Mouse (Mus musculus) left cerebral cortex, postnatal 10 days (tissue): ENCODE results near the gene Alkbh2. TPM values are rescaled to one million over a fixed set of nuclear protein-coding genes. Genes with fewer than 3 reads are reported as not detected.

Source experiments
- DNase-seq, 2 experiments: peaks; one replicate each; pipeline ENCODE4 v3.0.0; 2021 to 2022; ENCODE audit warnings: low spot score in 2 of 2, mixed read lengths in 1 of 2; ENCODE audit errors: extremely low spot score in 1 of 2
- intact Hi-C: fragments of 180-260 bp; cut with DNase I; formaldehyde crosslinking; loops from one replicate; pipeline ENCODE4 v1.15.1; 2025
- total RNA-seq, 2 experiments: library from RNA; stranded (reverse); gene quantifications; 2 replicates each; pipeline ENCODE4 v1.2.3; 2021

The Alkbh2 gene
- 1 to 10 TPM; 5.1 to 6.2 TPM for total RNA-seq

GRCm38 (mm10) chr5:114127374-114128349 lies at the start of gene Alkbh2:
Alkbh2 (minus strand) TSS chr5:114128218.
- peak; percentile 44 to 86 for DNase-seq
- intact Hi-C loops, result loop anchor here (5.0 kb wide), 1 partner anchor 70 kb away; no protein-coding TSS in a partner anchor

GRCm38 (mm10) chr5:114176548-114177400 lies 48.8 kb upstream of the Alkbh2 start:
- intact Hi-C loops, result no loop called here
- no peak for DNase-seq

GRCm38 (mm10) chr5:114175596-114176171 lies 47.7 kb upstream of the Alkbh2 start:
- peak; percentile 51 to 97 for DNase-seq
- intact Hi-C loops, result no loop called here

- intact Hi-C loops, result no loop called here
- DNase-seq, result peak in 1 of 2 experiments; percentile 68
Observed at GRCm38 (mm10) chr5:114174639-114175038, 46.6 kb upstream of the Alkbh2 start.

GRCm38 (mm10) chr5:114173877-114174581 lies 46.0 kb upstream of the Alkbh2 start:
- DNase-seq, result no peak
- intact Hi-C loops, result no loop called here

- intact Hi-C loops, result no loop called here
- DNase-seq, result no peak
Observed at GRCm38 (mm10) chr5:114173458-114173857, 45.4 kb upstream of the Alkbh2 start.

GRCm38 (mm10) chr5:114172936-114173335 lies 44.9 kb upstream of the Alkbh2 start:
- intact Hi-C loops, result no loop called here
- DNase-seq, result no peak

GRCm38 (mm10) chr5:114170345-114170744 lies 42.3 kb upstream of the Alkbh2 start:
- intact Hi-C loops, result no loop called here
- no peak for DNase-seq

- intact Hi-C loops, result loop anchor here (10.0 kb wide), 1 partner anchor 142 kb away; no protein-coding TSS in a partner anchor
- DNase-seq, result peak in 1 of 2 experiments; percentile 27
Observed at GRCm38 (mm10) chr5:114163117-114163696, 35.2 kb upstream of the Alkbh2 start.

- intact Hi-C loops, result loop anchor here (10.0 kb wide), 1 partner anchor 143 kb away; no protein-coding TSS in a partner anchor
- no peak for DNase-seq
Observed at GRCm38 (mm10) chr5:114162106-114162815, 34.2 kb upstream of the Alkbh2 start.

- DNase-seq, result no peak
- intact Hi-C loops, result loop anchor here (10.0 kb wide), 1 partner anchor 143 kb away; no protein-coding TSS in a partner anchor
Observed at GRCm38 (mm10) chr5:114161424-114161823, 33.4 kb upstream of the Alkbh2 start.

- intact Hi-C loops, result no loop called here
- DNase-seq, result no peak
Observed at GRCm38 (mm10) chr5:114157236-114157635, 29.2 kb upstream of the Alkbh2 start.

- intact Hi-C loops, result no loop called here
- no peak for DNase-seq
Observed at GRCm38 (mm10) chr5:114155168-114155933, 27.3 kb upstream of the Alkbh2 start.

GRCm38 (mm10) chr5:114154765-114155164 lies 26.7 kb upstream of the Alkbh2 start:
- no peak for DNase-seq
- intact Hi-C loops, result no loop called here

- intact Hi-C loops, result no loop called here
- DNase-seq, result no peak
Observed at GRCm38 (mm10) chr5:114153490-114153889, 25.5 kb upstream of the Alkbh2 start.

- intact Hi-C loops, result no loop called here
- DNase-seq, result no peak
Observed at GRCm38 (mm10) chr5:114152359-114153092, 24.5 kb upstream of the Alkbh2 start.
